Mouse (Mus musculus): ENCODE measurements around the gene Lbh. TPM values are rescaled to one million over a fixed set of nuclear protein-coding genes. Genes with fewer than 3 reads are reported as not detected.

Gene Lbh
- total RNA-seq, 2 experiments from 2014 or later = 37.0 to 37.3 TPM

GRCm38 (mm10) chr17:72935921-72936320, 17.8 kb downstream of the Lbh start:
- intact Hi-C loops (cut with DNase I) = no loop called here
- DNase-seq (ENCODE audit: low spot score in 2 of 2) = no peak

GRCm38 (mm10) chr17:72936336-72936735, 18.2 kb downstream of the Lbh start:
- DNase-seq (ENCODE audit: low spot score in 2 of 2) = no peak
- intact Hi-C loops (cut with DNase I) = no loop called here

- intact Hi-C loops (cut with DNase I) = no loop called here
- no peak for DNase-seq (ENCODE audit: low spot score in 2 of 2)
Measured at GRCm38 (mm10) chr17:72937204-72937603, 19.1 kb downstream of the Lbh start.

- intact Hi-C loops (cut with DNase I) = no loop called here
- no peak for DNase-seq (ENCODE audit: low spot score in 2 of 2)
Measured at GRCm38 (mm10) chr17:72938026-72938795, 20.1 kb downstream of the Lbh start.

GRCm38 (mm10) chr17:72938871-72939568, 20.9 kb downstream of the Lbh start:
- DNase-seq (ENCODE audit: low spot score in 2 of 2) = no peak

GRCm38 (mm10) chr17:72939569-72939899, 21.4 kb downstream of the Lbh start:
- intact Hi-C loops (cut with DNase I) = no loop called here
- no peak for DNase-seq (ENCODE audit: low spot score in 2 of 2)

More at GRCm38 (mm10) chr17:72938871-72939568, 20.9 kb downstream of the Lbh start:
- intact Hi-C loops (cut with DNase I) = no loop called here

GRCm38 (mm10) chr17:72944368-72944767, 26.3 kb downstream of the Lbh start:
- intact Hi-C loops (cut with DNase I) = no loop called here
- no peak for DNase-seq (ENCODE audit: low spot score in 2 of 2)

- DNase-seq (ENCODE audit: low spot score in 2 of 2) = no peak
- intact Hi-C loops (cut with DNase I) = no loop called here
Measured at GRCm38 (mm10) chr17:72947111-72947859, 29.2 kb downstream of the Lbh start.

- intact Hi-C loops (cut with DNase I) = no loop called here
- no peak for DNase-seq (ENCODE audit: low spot score in 2 of 2)
Measured at GRCm38 (mm10) chr17:72948119-72948518, 30.0 kb downstream of the Lbh start.

- intact Hi-C loops (cut with DNase I) = no loop called here
Measured at GRCm38 (mm10) chr17:72949247-72949701, 31.2 kb downstream of the Lbh start.

GRCm38 (mm10) chr17:72951331-72951730, 33.2 kb downstream of the Lbh start:
- intact Hi-C loops (cut with DNase I) = no loop called here
- no peak for DNase-seq (ENCODE audit: low spot score in 2 of 2)

More at GRCm38 (mm10) chr17:72949247-72949701, 31.2 kb downstream of the Lbh start:
- no peak for DNase-seq (ENCODE audit: low spot score in 2 of 2)

- peak in 1 of 2 experiments; percentile 64 for DNase-seq (ENCODE audit: low spot score in 2 of 2)
- intact Hi-C loops (cut with DNase I) = no loop called here
Measured at GRCm38 (mm10) chr17:72953811-72954685, 35.9 kb downstream of the Lbh start.

- no peak for DNase-seq (ENCODE audit: low spot score in 2 of 2)
- intact Hi-C loops (cut with DNase I) = no loop called here
Measured at GRCm38 (mm10) chr17:72955534-72955933, 37.4 kb downstream of the Lbh start.

GRCm38 (mm10) chr17:72957016-72957415, 38.9 kb downstream of the Lbh start:
- intact Hi-C loops (cut with DNase I) = no loop called here
- no peak for DNase-seq (ENCODE audit: low spot score in 2 of 2)

GRCm38 (mm10) chr17:72958886-72959285, 40.8 kb downstream of the Lbh start:
- intact Hi-C loops (cut with DNase I) = no loop called here
- no peak for DNase-seq (ENCODE audit: low spot score in 2 of 2)

GRCm38 (mm10) chr17:72959497-72960039, 41.5 kb downstream of the Lbh start:
- no peak for DNase-seq (ENCODE audit: low spot score in 2 of 2)
- intact Hi-C loops (cut with DNase I) = no loop called here

- DNase-seq (ENCODE audit: low spot score in 2 of 2) = no peak
- intact Hi-C loops (cut with DNase I) = no loop called here
Measured at GRCm38 (mm10) chr17:72960243-72960642, 42.1 kb downstream of the Lbh start.

GRCm38 (mm10) chr17:72960873-72961272, 42.8 kb downstream of the Lbh start:
- no peak for DNase-seq (ENCODE audit: low spot score in 2 of 2)
- intact Hi-C loops (cut with DNase I) = no loop called here

GRCm38 (mm10) chr17:72961953-72962630, 44.0 kb downstream of the Lbh start:
- no peak for DNase-seq (ENCODE audit: low spot score in 2 of 2)
- intact Hi-C loops (cut with DNase I) = no loop called here
